Mouse (Mus musculus): ENCODE data around the gene Yy1. TPM values are rescaled to one million over a fixed set of nuclear protein-coding genes. Genes with fewer than 3 reads are reported as not detected.

Gene Yy1
- polyA plus RNA-seq, 1 experiment = 37.8 TPM

DNA sequence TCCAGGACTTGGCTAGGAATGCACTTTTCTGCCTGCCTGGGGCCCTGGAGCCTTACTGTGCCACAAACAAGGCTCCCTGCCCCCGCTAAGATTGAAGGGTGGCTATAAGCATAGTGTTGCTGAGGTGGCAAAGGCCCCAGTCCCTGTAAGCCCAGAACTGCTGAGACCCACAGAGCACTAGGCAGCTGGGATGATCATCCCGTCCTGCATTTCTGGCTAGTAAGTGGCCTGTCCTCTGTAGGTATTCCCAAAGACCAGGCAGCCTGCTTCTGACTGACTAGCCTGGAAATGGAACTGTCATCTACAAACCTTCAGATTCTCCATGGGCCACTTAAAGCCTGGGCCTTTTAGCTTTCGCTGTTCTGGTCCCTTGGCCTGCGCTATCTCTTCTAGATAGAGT, 27.7 kb downstream of the Yy1 start:
- 96% methylated on average over 4 of the region's 4 CpGs for whole genome bisulfite sequencing
- H3K4me3 ChIP-seq (ENCODE audit: control insufficient read depth, insufficient read depth, low read length) = no peak overlapping the region
- H3K4me1 ChIP-seq (replicated peaks; ENCODE audit: control insufficient read depth, insufficient read depth, low read length) = no peaks in the 10 kb centered on the region
- TF ChIP-seq CTCF (IDR thresholded peaks at IDR 0.05; ENCODE audit: borderline replicate concordance, control insufficient read depth, extremely low read depth, insufficient read depth, low read length, poor library complexity) = no peak
- TF ChIP-seq POLR2A (IDR thresholded peaks at IDR 0.05; ENCODE audit: control insufficient read depth, extremely low read depth, insufficient read depth, low read length, poor library complexity) = no peak
- no peak for DNase-seq
- H3K36me3 ChIP-seq (ENCODE audit: control insufficient read depth, insufficient read depth, low read length) = peaks cover 20% of the 10 kb centered on the region
- no peaks in the 10 kb centered on the region for H3K27me3 ChIP-seq (ENCODE audit: control insufficient read depth, insufficient read depth, low read length)
- no peak overlapping the region for H3K27ac ChIP-seq (ENCODE audit: control insufficient read depth, insufficient read depth, low read length)

- Histone ChIP-seq H3K27ac (ENCODE audit: control insufficient read depth, insufficient read depth, low read length) (no peak overlapping the region), H3K4me3 (ENCODE audit: control insufficient read depth, insufficient read depth, low read length) (no peak overlapping the region), H3K4me1 (replicated peaks; ENCODE audit: control insufficient read depth, insufficient read depth, low read length) (no peaks in the 10 kb centered on the region), H3K27me3 (ENCODE audit: control insufficient read depth, insufficient read depth, low read length) (no peaks in the 10 kb centered on the region), H3K36me3 (ENCODE audit: control insufficient read depth, insufficient read depth, low read length) (peaks cover 5% of the 10 kb centered on the region)
- TF ChIP-seq POLR2A (IDR thresholded peaks at IDR 0.05; ENCODE audit: control insufficient read depth, extremely low read depth, insufficient read depth, low read length, poor library complexity) (no peak), CTCF (IDR thresholded peaks at IDR 0.05; ENCODE audit: borderline replicate concordance, control insufficient read depth, extremely low read depth, insufficient read depth, low read length, poor library complexity) (no peak)
- WGBS = 89% methylated on average over 8 of the region's 8 CpGs
- DNase-seq = no peak
Observed at GRCm38 (mm10) chr12:108823036-108823435, 30.3 kb downstream of the Yy1 start.

GRCm38 (mm10) chr12:108824225-108824874, 31.6 kb downstream of the Yy1 start:
- Histone ChIP-seq H3K4me1 (replicated peaks; ENCODE audit: control insufficient read depth, insufficient read depth, low read length) (no peaks in the 10 kb centered on the region), H3K27ac (ENCODE audit: control insufficient read depth, insufficient read depth, low read length) (no peak overlapping the region), H3K36me3 (ENCODE audit: control insufficient read depth, insufficient read depth, low read length) (no peaks in the 10 kb centered on the region), H3K27me3 (ENCODE audit: control insufficient read depth, insufficient read depth, low read length) (no peaks in the 10 kb centered on the region), H3K4me3 (ENCODE audit: control insufficient read depth, insufficient read depth, low read length) (no peak overlapping the region)
- no peak for DNase-seq
- TF ChIP-seq CTCF (IDR thresholded peaks at IDR 0.05; ENCODE audit: borderline replicate concordance, control insufficient read depth, extremely low read depth, insufficient read depth, low read length, poor library complexity) = no peak
- TF ChIP-seq POLR2A (IDR thresholded peaks at IDR 0.05; ENCODE audit: control insufficient read depth, extremely low read depth, insufficient read depth, low read length, poor library complexity) = no peak
- 93% methylated on average over 15 of the region's 15 CpGs for WGBS

DNA sequence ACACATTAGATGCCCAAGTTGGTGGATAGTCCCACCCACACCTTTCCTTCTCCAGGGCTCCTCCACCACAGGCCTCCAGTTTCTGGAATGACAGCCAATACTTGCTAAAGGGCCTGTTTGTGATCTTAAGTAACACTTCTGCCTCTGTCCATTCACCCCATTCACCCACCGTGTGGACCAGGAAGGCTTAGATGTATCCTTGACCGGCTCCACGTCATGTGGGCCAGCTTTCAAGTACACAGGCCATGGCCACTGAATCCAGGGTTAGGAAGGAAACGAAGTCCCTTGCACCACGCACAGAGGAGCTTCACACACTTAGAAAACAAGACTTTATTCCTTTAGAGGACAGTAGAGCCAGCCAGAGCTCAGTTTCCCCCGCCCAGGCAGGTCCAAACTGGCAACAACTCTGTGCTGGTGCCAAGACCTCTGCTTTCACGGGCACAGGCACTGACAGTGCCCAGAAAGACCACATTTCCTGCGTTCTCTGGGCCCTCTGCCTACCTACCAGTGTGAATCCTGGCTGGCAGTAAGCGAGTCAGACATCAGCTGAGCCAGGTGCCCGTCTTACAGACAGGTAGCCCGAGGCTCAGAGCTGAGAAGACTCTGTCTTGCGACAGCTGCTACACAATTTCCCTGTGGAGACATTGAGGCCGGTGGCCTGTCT, 32.9 kb downstream of the Yy1 start:
- H3K27me3 ChIP-seq (ENCODE audit: control insufficient read depth, insufficient read depth, low read length) = no peaks in the 10 kb centered on the region
- H3K36me3 ChIP-seq (ENCODE audit: control insufficient read depth, insufficient read depth, low read length) = no peaks in the 10 kb centered on the region
- WGBS = 95% methylated on average over 13 of the region's 13 CpGs
- no peak overlapping the region for H3K27ac ChIP-seq (ENCODE audit: control insufficient read depth, insufficient read depth, low read length)
- H3K4me1 ChIP-seq (replicated peaks; ENCODE audit: control insufficient read depth, insufficient read depth, low read length) = no peaks in the 10 kb centered on the region
- H3K4me3 ChIP-seq (ENCODE audit: control insufficient read depth, insufficient read depth, low read length) = no peak overlapping the region
- TF ChIP-seq POLR2A (IDR thresholded peaks at IDR 0.05; ENCODE audit: control insufficient read depth, extremely low read depth, insufficient read depth, low read length, poor library complexity) = no peak
- TF ChIP-seq CTCF (IDR thresholded peaks at IDR 0.05; ENCODE audit: borderline replicate concordance, control insufficient read depth, extremely low read depth, insufficient read depth, low read length, poor library complexity) = no peak
- no peak for DNase-seq

DNA sequence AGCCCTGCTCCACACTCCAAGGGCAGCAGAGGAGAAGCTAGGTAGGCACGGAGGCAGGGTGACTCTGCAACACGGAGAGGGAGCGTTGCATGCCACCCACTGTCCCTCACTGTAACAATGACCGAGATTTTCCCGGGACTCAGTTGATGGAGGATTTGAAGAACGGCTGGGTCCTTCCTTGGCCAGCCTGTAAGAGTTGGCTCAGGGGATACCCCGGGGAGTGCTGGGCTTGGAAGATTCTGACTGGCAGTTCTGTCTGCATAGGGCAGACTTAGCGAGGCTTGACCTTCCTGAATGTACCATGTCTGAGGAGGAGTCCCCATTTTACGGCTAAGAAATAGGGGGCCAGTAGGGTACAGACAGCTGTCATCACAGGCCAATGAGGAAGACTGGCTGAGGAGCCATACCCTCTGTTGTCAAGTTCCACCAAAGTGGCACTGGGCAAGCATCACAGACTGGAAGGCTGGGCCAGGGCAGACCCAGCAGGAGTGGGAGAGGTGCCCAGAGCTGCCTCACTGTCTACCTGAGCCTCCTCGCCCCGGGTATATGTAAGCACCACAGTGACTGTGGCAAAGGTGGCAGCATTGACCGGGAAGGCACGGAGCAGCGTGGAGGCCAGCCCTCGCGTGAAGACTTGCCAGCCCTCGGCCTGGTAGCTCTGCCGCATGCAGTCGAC, 33.6 kb downstream of the Yy1 start:
- H3K27me3 ChIP-seq (ENCODE audit: control insufficient read depth, insufficient read depth, low read length) = no peaks in the 10 kb centered on the region
- H3K27ac ChIP-seq (ENCODE audit: control insufficient read depth, insufficient read depth, low read length) = no peak overlapping the region
- no peaks in the 10 kb centered on the region for H3K4me1 ChIP-seq (replicated peaks; ENCODE audit: control insufficient read depth, insufficient read depth, low read length)
- WGBS = 96% methylated on average over 19 of the region's 19 CpGs
- no peak for DNase-seq
- TF ChIP-seq CTCF (IDR thresholded peaks at IDR 0.05; ENCODE audit: borderline replicate concordance, control insufficient read depth, extremely low read depth, insufficient read depth, low read length, poor library complexity) (no peak), POLR2A (IDR thresholded peaks at IDR 0.05; ENCODE audit: control insufficient read depth, extremely low read depth, insufficient read depth, low read length, poor library complexity) (no peak)
- no peaks in the 10 kb centered on the region for H3K36me3 ChIP-seq (ENCODE audit: control insufficient read depth, insufficient read depth, low read length)
- no peak overlapping the region for H3K4me3 ChIP-seq (ENCODE audit: control insufficient read depth, insufficient read depth, low read length)

DNA sequence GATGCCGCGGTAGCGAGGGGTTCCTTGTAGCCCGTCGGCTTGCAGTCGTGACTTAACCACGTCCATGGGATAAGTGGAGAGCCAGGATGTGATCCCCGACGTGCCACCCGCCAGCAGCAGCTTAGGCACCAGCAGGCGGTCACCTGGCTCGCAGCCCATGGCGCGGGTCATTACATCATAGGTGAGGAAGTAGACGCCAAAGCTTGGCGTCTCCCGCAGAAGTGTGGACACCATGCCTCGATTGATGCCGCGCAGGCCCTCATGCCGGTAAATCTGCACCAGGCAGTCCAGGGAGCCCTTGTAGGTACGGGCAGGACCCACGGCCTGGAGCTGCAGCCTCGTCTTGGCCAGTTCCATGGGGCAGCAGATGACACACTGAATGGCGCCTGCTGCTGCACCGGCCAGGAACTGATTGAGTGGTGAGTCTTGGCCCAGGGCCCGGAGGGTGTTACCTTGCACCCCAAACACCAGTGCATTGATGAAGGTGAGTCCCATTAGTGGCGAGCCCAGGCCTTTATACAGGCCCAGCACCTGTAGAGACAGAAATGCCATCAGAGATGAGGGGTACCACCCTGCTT, 34.3 kb downstream of the Yy1 start:
- Histone ChIP-seq H3K27me3 (ENCODE audit: control insufficient read depth, insufficient read depth, low read length) (no peaks in the 10 kb centered on the region), H3K4me3 (ENCODE audit: control insufficient read depth, insufficient read depth, low read length) (no peak overlapping the region), H3K27ac (ENCODE audit: control insufficient read depth, insufficient read depth, low read length) (no peak overlapping the region), H3K36me3 (ENCODE audit: control insufficient read depth, insufficient read depth, low read length) (no peaks in the 10 kb centered on the region), H3K4me1 (replicated peaks; ENCODE audit: control insufficient read depth, insufficient read depth, low read length) (no peaks in the 10 kb centered on the region)
- WGBS = 98% methylated on average over 28 of the region's 28 CpGs
- TF ChIP-seq CTCF (IDR thresholded peaks at IDR 0.05; ENCODE audit: borderline replicate concordance, control insufficient read depth, extremely low read depth, insufficient read depth, low read length, poor library complexity) (no peak), POLR2A (IDR thresholded peaks at IDR 0.05; ENCODE audit: control insufficient read depth, extremely low read depth, insufficient read depth, low read length, poor library complexity) (no peak)
- DNase-seq = no peak

Data from thymus, adult 2 months (tissue).